Mouse (Mus musculus): ENCODE results near the gene Atp8b5. TPM values are rescaled to one million over a fixed set of nuclear protein-coding genes. Genes with fewer than 3 reads are reported as not detected.
A peak's percentile ranks its signal among the peaks of the same experiment; 100 is the strongest.

The Atp8b5 gene
- polyA plus RNA-seq, 1 experiment from 2014 or later, result 0.74 TPM

DNA sequence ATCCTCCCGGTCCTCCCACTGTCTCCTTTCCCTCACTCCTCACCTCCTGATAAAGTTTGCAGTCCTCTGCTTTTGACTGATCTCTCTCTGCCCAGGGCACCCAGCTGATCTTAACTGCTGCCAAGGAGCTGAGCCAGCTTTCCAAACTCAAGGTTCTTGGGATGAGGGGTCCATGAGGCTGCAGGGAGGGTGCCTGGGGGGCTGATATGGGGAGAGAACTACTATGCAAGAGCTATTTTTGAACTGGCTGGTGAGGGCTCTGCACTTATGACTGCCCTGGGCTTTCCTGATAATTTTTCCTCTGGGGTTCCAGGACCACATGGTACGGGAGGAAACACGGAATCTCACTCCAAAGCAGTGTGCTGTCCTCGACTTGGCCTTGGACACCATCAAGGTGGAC lies 8.4 kb upstream of the Atp8b5 start:
- peaks cover 30% of the 10 kb centered on the region for H3K36me3 ChIP-seq

DNA sequence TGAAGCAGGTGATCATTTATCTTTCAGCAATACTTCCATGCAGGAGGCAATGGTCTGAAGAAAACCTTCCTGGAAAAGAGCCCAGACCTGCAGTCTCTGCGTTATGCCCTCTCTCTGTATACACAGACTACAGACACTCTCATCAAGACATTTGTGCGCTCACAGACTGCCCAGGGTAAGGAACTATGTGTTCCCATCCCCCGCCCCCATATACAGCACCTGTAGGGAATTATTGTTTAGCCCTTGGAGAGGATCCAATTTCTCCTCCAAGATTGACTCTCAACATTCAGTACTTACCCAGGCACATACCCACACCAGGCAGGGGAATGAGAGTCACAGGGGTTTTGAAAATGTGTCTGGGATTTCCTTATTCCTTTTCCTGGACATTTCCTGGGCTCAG lies 7.5 kb upstream of the Atp8b5 start:
- no peaks in the 10 kb centered on the region for H3K27me3 ChIP-seq
- H3K36me3 ChIP-seq, result peaks cover 35% of the 10 kb centered on the region
- no peaks in the 10 kb centered on the region for H3K4me1 ChIP-seq (replicated peaks)
- H3K4me3 ChIP-seq, result no peak overlapping the region
- no peak overlapping the region for H3K27ac ChIP-seq (replicated peaks)
- H3K9me3 ChIP-seq, result no peaks in the 10 kb centered on the region
- no peak overlapping the region for H3K9ac ChIP-seq
- no peak overlapping the region for H3K4me2 ChIP-seq
- no peak for ATAC-seq (ENCODE audit: low FRiP score, low read depth)
- 79% methylated on average over 3 of the region's 3 CpGs for whole genome bisulfite sequencing

More for the DNA sequence above, 8.4 kb upstream of the Atp8b5 start:
- Histone ChIP-seq H3K9me3 (no peaks in the 10 kb centered on the region), H3K27ac (replicated peaks) (no peak overlapping the region), H3K9ac (no peak overlapping the region), H3K4me1 (replicated peaks) (no peaks in the 10 kb centered on the region), H3K4me3 (no peak overlapping the region), H3K4me2 (no peak overlapping the region), H3K27me3 (no peaks in the 10 kb centered on the region)
- ATAC-seq (ENCODE audit: low FRiP score, low read depth), result no peak
- 89% methylated on average over 4 of the region's 4 CpGs for WGBS

DNA sequence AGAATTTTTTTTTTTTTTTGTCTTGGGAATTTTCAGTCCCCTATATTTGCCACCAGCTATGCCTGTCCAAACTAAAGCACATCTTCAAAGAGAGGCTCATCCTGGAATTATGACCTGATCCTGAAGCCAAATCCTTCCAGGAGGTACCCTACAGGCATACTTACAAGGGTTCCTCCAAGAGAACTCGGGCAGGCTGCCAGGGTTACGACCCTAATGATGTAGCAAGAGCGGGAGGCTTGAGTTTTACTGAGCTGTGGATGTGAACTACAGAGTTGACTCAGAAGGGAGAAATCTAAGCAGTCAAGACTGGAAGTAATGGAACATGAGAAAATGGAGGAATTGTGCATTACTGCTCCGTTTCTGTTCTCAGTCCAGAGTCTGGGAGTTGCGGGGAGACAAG lies 6.9 kb upstream of the Atp8b5 start:
- no peaks in the 10 kb centered on the region for H3K4me1 ChIP-seq (replicated peaks)
- H3K36me3 ChIP-seq, result peaks cover 36% of the 10 kb centered on the region
- no peak overlapping the region for H3K27ac ChIP-seq (replicated peaks)
- WGBS, result 76% methylated on average over 5 of the region's 5 CpGs
- no peak overlapping the region for H3K4me2 ChIP-seq
- H3K9me3 ChIP-seq, result no peaks in the 10 kb centered on the region
- H3K4me3 ChIP-seq, result no peak overlapping the region
- no peak for ATAC-seq (ENCODE audit: low FRiP score, low read depth)
- no peaks in the 10 kb centered on the region for H3K27me3 ChIP-seq
- no peak overlapping the region for H3K9ac ChIP-seq

DNA sequence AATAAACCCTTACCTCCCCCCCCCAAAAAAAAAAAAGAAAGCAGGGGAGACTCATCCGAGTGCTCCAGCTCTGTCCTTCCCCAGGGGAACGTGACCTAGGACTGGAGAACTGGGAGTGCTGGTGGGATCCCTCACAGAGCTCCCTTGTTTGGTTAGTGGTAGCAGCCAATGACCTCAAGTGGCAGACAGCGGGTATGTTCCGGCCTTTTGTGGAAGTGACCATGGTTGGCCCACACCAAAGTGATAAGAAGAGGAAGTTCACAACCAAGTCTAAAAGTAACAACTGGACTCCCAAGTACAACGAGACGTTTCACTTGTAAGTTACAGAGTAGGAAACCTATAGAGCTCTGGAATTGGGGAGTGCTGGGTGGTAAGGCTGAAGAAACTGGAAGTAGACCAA lies 4.1 kb upstream of the Atp8b5 start:
- Histone ChIP-seq H3K4me3 (no peak overlapping the region), H3K4me1 (replicated peaks) (peaks cover 12% of the 10 kb centered on the region), H3K9me3 (no peaks in the 10 kb centered on the region), H3K27me3 (no peaks in the 10 kb centered on the region), H3K9ac (no peak overlapping the region), H3K27ac (replicated peaks) (no peak overlapping the region), H3K4me2 (no peak overlapping the region), H3K36me3 (peaks cover 23% of the 10 kb centered on the region)
- no peak for ATAC-seq (ENCODE audit: low FRiP score, low read depth)
- WGBS, result 91% methylated on average over 6 of the region's 6 CpGs

DNA sequence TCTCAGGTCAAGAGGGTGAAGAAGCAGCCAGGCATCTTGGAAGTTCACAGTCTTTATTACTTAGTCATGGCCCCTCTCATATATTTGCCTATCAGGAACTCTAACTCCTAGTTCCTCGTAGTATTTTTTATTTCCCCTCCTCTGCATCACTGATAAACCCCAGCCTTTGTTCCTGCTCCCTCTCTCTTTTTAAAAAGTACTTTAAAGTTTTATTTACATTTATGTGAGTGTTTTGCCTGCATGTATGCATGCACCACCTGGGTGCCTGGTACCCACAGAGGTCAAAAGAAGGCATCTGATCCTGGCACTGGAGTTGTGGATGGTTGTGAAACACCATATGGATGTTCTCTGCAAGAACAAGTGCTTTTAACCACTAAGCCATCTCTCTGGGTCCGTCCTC lies 813 bp upstream of the Atp8b5 start:
- H3K27ac ChIP-seq (replicated peaks), result no peak overlapping the region
- no peak overlapping the region for H3K9ac ChIP-seq
- no peak overlapping the region for H3K4me3 ChIP-seq
- H3K4me2 ChIP-seq, result peak overlapping the region; percentile 85; the same call in 1 of the 2 replicates
- ATAC-seq (ENCODE audit: low FRiP score, low read depth), result no peak
- H3K4me1 ChIP-seq (replicated peaks), result peaks cover 12% of the 10 kb centered on the region
- H3K36me3 ChIP-seq, result peaks cover 10% of the 10 kb centered on the region; the same call in 1 of the 2 replicates
- no peaks in the 10 kb centered on the region for H3K9me3 ChIP-seq
- WGBS, result 63% methylated on average over 2 of the region's 2 CpGs
- no peaks in the 10 kb centered on the region for H3K27me3 ChIP-seq

DNA sequence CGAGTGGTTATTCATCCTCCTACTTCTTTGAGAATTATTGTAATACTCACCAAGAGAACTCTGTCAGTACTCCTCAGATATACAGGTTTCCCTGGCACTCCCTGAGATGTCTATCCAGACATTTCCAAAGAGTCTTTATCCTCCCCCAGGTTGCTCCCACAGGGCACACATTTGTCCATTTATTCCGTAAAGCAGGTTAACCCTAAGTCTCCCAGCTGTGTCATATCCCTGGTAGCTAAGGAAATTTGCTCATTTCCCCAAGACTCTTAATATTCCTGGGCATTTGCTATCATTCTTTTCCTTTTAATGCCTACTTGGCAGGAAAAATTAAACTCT lies 332 bp downstream of the Atp8b5 start:
- peak overlapping the region; percentile 44 for H3K4me3 ChIP-seq
- peak overlapping the region; percentile 0; the same call in 1 of the 2 replicates for H3K9ac ChIP-seq
- 4% methylated on average over 2 of the region's 2 CpGs for WGBS
- peaks cover 10% of the 10 kb centered on the region; the same call in 1 of the 2 replicates for H3K36me3 ChIP-seq
- no peaks in the 10 kb centered on the region for H3K27me3 ChIP-seq
- H3K4me1 ChIP-seq (replicated peaks), result peaks cover 12% of the 10 kb centered on the region
- no peak overlapping the region for H3K27ac ChIP-seq (replicated peaks)
- no peaks in the 10 kb centered on the region for H3K9me3 ChIP-seq
- peak overlapping the region; percentile 85 for H3K4me2 ChIP-seq
- no peak for ATAC-seq (ENCODE audit: low FRiP score, low read depth)

DNA sequence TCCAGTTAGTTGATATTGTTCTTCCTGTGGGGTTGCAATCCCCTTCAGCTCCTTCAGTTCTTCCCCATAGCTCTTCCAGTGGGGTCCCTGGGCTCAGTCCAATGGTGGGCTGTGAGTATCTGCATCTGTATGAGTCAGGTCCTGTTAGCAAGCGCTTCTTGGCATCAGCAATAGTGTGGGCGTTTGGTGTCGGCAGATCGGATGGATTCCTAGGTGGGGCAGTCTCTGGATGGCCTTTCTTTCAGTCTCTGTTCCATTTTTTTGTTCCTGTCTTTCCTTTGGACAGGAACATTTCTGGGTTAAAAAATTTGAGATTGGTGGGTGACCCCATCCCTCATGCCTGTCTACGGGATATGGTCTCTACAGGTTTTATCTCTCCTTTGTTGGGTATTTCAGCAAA lies 18.5 kb downstream of the Atp8b5 start:
- no peak overlapping the region for H3K4me2 ChIP-seq
- ATAC-seq (ENCODE audit: low FRiP score, low read depth), result no peak
- H3K27me3 ChIP-seq, result no peaks in the 10 kb centered on the region
- no peak overlapping the region for H3K27ac ChIP-seq (replicated peaks)
- WGBS, result 91% methylated on average over 5 of the region's 5 CpGs
- H3K9me3 ChIP-seq, result no peaks in the 10 kb centered on the region
- H3K36me3 ChIP-seq, result no peaks in the 10 kb centered on the region
- H3K9ac ChIP-seq, result no peak overlapping the region
- no peak overlapping the region for H3K4me3 ChIP-seq
- no peaks in the 10 kb centered on the region for H3K4me1 ChIP-seq (replicated peaks)

DNA sequence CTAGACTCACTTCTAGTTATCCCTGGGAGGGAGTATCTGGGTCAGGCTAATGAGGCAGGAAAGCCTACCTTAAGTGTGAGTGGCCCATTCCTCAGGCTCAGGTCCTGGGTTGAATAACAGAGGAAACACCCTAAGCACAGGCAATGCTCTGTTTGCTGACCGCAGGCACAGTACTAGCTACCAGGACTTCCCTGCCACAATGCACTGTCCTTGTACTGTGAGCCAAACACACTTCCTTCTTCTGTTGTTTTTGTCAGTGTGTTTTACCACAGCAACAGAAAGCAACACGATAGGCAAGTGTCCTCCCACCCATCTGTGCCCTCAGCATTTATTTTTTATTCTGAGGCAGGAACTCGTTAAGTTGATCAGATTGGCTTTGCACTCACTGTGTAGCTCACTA lies 20.3 kb downstream of the Atp8b5 start:
- no peak overlapping the region for H3K4me2 ChIP-seq
- no peaks in the 10 kb centered on the region for H3K4me1 ChIP-seq (replicated peaks)
- 75% methylated on average over 3 of the region's 3 CpGs for WGBS
- H3K27ac ChIP-seq (replicated peaks), result no peak overlapping the region
- H3K36me3 ChIP-seq, result no peaks in the 10 kb centered on the region
- no peak overlapping the region for H3K4me3 ChIP-seq
- no peaks in the 10 kb centered on the region for H3K27me3 ChIP-seq
- no peak for ATAC-seq (ENCODE audit: low FRiP score, low read depth)
- H3K9me3 ChIP-seq, result no peaks in the 10 kb centered on the region
- no peak overlapping the region for H3K9ac ChIP-seq

DNA sequence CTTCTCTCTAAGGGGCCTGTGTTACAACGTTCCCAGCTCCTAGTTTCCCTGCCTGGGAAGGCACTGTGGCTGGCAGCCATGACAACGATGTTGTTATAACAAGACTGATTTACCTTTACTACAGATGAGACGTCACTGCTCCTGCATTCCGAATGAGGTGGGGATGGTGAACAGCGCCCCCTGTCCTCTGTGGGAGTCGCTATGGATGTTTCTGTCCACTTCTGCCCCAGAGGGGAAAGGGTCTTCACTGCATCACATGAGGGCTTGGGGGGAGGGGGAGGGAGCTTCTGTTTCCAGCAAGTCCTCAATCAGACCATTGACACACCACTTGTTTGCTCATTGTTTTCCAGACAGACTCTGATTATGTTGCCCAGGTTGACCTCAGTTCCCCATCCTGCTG lies 27.0 kb downstream of the Atp8b5 start:
- no peak overlapping the region for H3K4me3 ChIP-seq
- ATAC-seq (ENCODE audit: low FRiP score, low read depth), result no peak
- H3K9ac ChIP-seq, result no peak overlapping the region
- H3K4me1 ChIP-seq (replicated peaks), result no peaks in the 10 kb centered on the region
- no peak overlapping the region for H3K4me2 ChIP-seq
- no peaks in the 10 kb centered on the region for H3K9me3 ChIP-seq
- no peak overlapping the region for H3K27ac ChIP-seq (replicated peaks)
- WGBS, result 33% methylated on average over 6 of the region's 6 CpGs
- H3K36me3 ChIP-seq, result no peaks in the 10 kb centered on the region
- no peaks in the 10 kb centered on the region for H3K27me3 ChIP-seq

DNA sequence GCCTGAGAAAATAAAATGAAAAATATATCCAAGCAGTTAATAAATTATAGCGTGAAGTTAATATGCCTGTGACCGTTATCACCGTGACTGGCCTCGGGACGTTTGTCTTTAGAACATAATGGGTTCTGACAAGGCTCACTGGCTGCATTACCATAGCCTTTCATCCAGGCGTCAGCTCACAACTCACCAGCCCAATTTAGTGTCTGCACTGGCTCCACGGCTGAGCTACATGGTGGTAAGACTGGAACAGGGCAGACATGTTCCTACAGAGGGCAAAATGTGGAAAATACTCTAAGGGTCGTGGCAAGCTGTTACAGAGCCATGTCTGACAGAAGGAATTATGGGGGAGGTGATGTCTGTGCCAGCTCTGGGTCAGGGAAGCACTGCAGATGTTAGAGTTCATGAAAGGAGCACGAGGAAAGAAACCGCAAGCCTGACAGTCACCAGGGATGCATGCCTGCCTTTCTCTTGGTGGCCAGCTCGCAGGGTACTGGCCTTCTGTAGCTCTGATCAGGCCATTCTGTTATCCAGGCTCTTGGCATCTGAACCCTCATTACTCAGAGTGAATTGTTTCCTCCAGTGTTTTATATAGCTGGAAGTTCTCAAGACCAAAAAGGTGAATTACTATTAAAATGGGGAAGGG lies 42.9 kb downstream of the Atp8b5 start:
- Histone ChIP-seq H3K9me3 (no peaks in the 10 kb centered on the region), H3K4me2 (no peak overlapping the region), H3K9ac (no peak overlapping the region), H3K4me3 (no peak overlapping the region), H3K4me1 (replicated peaks) (peaks cover 6% of the 10 kb centered on the region), H3K27ac (replicated peaks) (peak overlapping the region; percentile 17; the same call in 1 of the 2 replicates), H3K36me3 (no peaks in the 10 kb centered on the region), H3K27me3 (no peaks in the 10 kb centered on the region)
- 0 out of 2 replicates have a peak, but pooled peaks have one; percentile 3 for ATAC-seq (ENCODE audit: low FRiP score, low read depth)
- WGBS, result 9% methylated on average over 11 of the region's 11 CpGs

DNA sequence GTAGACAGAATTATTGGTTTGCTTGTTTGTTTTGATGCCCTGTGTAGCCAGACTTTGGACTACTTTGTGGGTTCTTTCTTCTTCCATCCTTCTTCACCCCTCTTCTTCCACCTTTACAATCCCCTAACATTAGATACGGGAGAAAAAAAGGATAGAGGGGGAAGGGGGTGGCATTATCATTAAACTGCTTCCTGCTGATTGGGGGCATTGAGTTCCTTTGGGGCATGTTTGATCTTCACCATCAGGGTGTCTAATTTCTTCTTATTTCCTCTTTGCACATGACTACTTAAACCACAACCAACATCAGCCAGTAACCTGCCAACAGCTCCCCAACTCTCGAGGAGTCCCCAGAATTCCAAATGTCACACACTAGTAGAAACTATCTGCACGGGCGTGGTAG lies 54.6 kb downstream of the Atp8b5 start:
- Histone ChIP-seq H3K27ac (replicated peaks) (no peak overlapping the region), H3K36me3 (no peaks in the 10 kb centered on the region), H3K4me3 (no peak overlapping the region), H3K4me2 (no peak overlapping the region), H3K4me1 (replicated peaks) (no peaks in the 10 kb centered on the region), H3K9ac (no peak overlapping the region), H3K9me3 (no peaks in the 10 kb centered on the region), H3K27me3 (no peaks in the 10 kb centered on the region)
- ATAC-seq (ENCODE audit: low FRiP score, low read depth), result no peak
- WGBS, result 91% methylated on average over 4 of the region's 4 CpGs

DNA sequence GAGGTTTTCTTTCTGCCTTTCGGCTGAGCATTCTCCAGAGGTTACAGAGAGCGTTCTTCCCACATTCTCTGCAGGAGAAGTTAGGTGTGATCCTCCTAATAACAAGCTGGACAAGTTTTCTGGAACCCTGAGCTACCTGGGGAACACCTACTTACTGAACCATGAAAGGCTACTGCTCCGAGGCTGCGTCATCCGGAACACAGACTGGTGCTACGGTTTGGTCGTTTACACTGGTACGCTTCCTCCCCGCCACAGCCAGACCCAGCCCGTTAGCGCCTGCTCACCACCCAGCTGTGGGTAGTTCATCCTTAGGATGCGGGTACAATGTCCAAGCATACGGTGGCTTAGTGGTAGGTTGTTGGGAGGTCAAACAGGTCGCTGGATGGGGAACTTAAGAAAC lies 55.4 kb downstream of the Atp8b5 start:
- H3K4me2 ChIP-seq, result no peak overlapping the region
- H3K36me3 ChIP-seq, result no peaks in the 10 kb centered on the region
- no peak overlapping the region for H3K27ac ChIP-seq (replicated peaks)
- H3K9me3 ChIP-seq, result no peaks in the 10 kb centered on the region
- no peaks in the 10 kb centered on the region for H3K4me1 ChIP-seq (replicated peaks)
- no peak overlapping the region for H3K4me3 ChIP-seq
- 90% methylated on average over 14 of the region's 14 CpGs for WGBS
- no peaks in the 10 kb centered on the region for H3K27me3 ChIP-seq
- H3K9ac ChIP-seq, result no peak overlapping the region
- ATAC-seq (ENCODE audit: low FRiP score, low read depth), result no peak

DNA sequence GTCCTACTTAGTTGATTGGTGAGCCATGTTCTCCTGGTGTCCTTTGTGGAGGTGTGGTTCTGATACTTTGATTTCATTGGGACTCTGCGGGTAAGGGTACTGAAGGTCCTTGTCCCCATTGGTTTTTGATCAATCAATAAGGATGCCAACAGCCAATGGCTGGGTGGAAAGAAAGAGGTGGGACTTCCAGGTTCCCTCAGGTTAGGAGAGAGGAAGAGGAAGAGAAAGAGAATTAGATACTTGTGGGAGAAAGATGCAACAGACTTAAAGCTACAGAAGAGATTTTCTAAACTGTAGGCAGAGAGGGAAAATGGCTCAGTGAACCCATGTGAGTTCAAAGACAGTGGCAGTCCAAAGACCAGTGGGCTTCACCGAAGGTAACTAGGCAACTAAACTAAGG lies 60.2 kb downstream of the Atp8b5 start:
- 97% methylated on average over 2 of the region's 2 CpGs for WGBS
- no peaks in the 10 kb centered on the region for H3K4me1 ChIP-seq (replicated peaks)
- no peaks in the 10 kb centered on the region for H3K9me3 ChIP-seq
- H3K27me3 ChIP-seq, result no peaks in the 10 kb centered on the region
- no peak overlapping the region for H3K4me3 ChIP-seq
- no peak overlapping the region for H3K9ac ChIP-seq
- H3K27ac ChIP-seq (replicated peaks), result no peak overlapping the region
- ATAC-seq (ENCODE audit: low FRiP score, low read depth), result no peak
- H3K4me2 ChIP-seq, result no peak overlapping the region
- H3K36me3 ChIP-seq, result no peaks in the 10 kb centered on the region

Measured in hindbrain, embryonic 15.5 days (tissue).